9 mouse cellular contexts compared by ENCODE assay signal in the genomic region with DNA sequence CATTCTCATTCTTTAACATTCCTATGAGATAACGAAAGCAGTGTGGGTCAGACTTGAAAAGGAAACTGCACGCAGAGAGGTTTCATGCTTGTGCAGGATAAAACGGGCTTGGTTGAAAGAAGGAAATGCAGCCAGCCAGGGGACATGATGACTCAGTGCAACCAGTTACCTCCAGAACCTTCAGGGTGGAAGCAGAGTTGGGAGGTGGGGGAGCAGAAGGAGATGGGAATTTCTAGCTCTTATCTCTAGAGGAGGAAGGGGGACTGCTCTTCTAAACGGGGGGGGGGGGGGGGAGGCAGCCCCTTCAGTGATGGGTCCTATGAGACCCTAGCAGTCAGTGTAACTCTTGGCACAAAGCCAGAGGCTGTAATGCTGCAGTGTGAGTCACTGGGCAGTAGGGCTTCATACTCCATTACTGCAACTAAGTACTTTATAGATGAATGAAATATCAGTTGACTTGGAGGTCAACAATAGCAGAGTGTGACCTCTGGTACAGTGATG. TPM values are rescaled to one million over a fixed set of nuclear protein-coding genes. Genes with fewer than 3 reads are reported as not detected.
DNase-seq lines count a peak whose midpoint lies in the region; ATAC-seq and TF ChIP-seq lines count a peak whose summit lies in the region.
"Had no signal": no experiment of that assay in that cellular context is flagged by ENCODE, and none has a peak within 500 bp of the region (broad histone marks: within the 10 kb centered on the region; RNA-seq: fewer than 3 reads in every experiment).

No protein-coding gene starts in this region.

- H3K9ac ChIP-seq in hindbrain, embryonic 13.5 days = no peak overlapping the region
- no peak overlapping the region for H3K9ac ChIP-seq in hindbrain, embryonic 12.5 days
- peak overlapping the region; percentile 53 for H3K9ac ChIP-seq in MEL (ENCODE audit: control insufficient read depth, low read depth, low read length, poor library complexity, severe bottlenecking)
- no peak overlapping the region for H3K9ac ChIP-seq in kidney, embryonic 14.5 days (ENCODE audit: low read depth, low read length)

- H3K4me3 ChIP-seq in hindbrain, embryonic 13.5 days = no peak overlapping the region
- H3K4me3 ChIP-seq in hindbrain, embryonic 12.5 days = no peak overlapping the region
- H3K4me3 ChIP-seq in MEL (ENCODE audit: control insufficient read depth in 1 of 2, insufficient read depth in 1 of 2, low read depth in 2 of 2, low read length in 2 of 2) = peak overlapping the region; percentile 51 to 58
- H3K4me3 ChIP-seq in kidney, embryonic 14.5 days (ENCODE audit: low read length) = no peak overlapping the region

- H3K27me3 ChIP-seq in hindbrain, embryonic 13.5 days = no peaks in the 10 kb centered on the region
- no peaks in the 10 kb centered on the region for H3K27me3 ChIP-seq in hindbrain, embryonic 12.5 days
- H3K27me3 ChIP-seq in MEL (ENCODE audit: control insufficient read depth in 1 of 2, insufficient read depth in 2 of 2, low read length in 2 of 2) = peaks cover 0 to 3% of the 10 kb centered on the region in 2 experiments; a peak in 3 of 4 replicates
- H3K27me3 ChIP-seq in kidney, embryonic 14.5 days (ENCODE audit: control insufficient read depth, insufficient read depth, low read length) = no peaks in the 10 kb centered on the region

- 0 out of 2 replicates have a peak, but pooled peaks have one; percentile 54 for ATAC-seq in hindbrain, embryonic 13.5 days (ENCODE audit: low FRiP score)
- ATAC-seq in hindbrain, embryonic 12.5 days (ENCODE audit: low FRiP score) = no peak
- ATAC-seq in kidney, embryonic 14.5 days (ENCODE audit: low FRiP score, low TSS enrichment) = peak; percentile 57; the same call in 1 of the 2 replicates
- no peak for ATAC-seq in erythroblast, adult 5-6 weeks (replicated peaks; ENCODE audit: low FRiP score, poor library complexity, severe bottlenecking)

- peak in 1 of 2 experiments; percentile 2; a peak in 1 of 4 replicates for TF ChIP-seq EP300 in MEL (IDR thresholded peaks at IDR 0.05; ENCODE audit: low read depth in 1 of 2, low read length in 2 of 2)

- H3K36me3 ChIP-seq in hindbrain, embryonic 13.5 days = no peaks in the 10 kb centered on the region
- H3K36me3 ChIP-seq in hindbrain, embryonic 12.5 days = no peaks in the 10 kb centered on the region
- peaks cover 0 to 13% of the 10 kb centered on the region in 2 experiments; a peak in 2 of 4 replicates for H3K36me3 ChIP-seq in MEL (ENCODE audit: control insufficient read depth in 1 of 2, insufficient read depth in 2 of 2, low read length in 2 of 2)
- no peaks in the 10 kb centered on the region for H3K36me3 ChIP-seq in kidney, embryonic 14.5 days (ENCODE audit: control insufficient read depth, insufficient read depth, low read length)

- H3K4me2 ChIP-seq in hindbrain, embryonic 13.5 days = no peak overlapping the region
- H3K4me2 ChIP-seq in hindbrain, embryonic 12.5 days (replicated peaks) = no peak overlapping the region
- no peak overlapping the region for H3K4me2 ChIP-seq in kidney, embryonic 14.5 days (replicated peaks; ENCODE audit: low read depth, low read length)

- 61% methylated on average over 4 of the region's 4 CpGs for WGBS in hindbrain, embryonic 13.5 days
- 60% methylated on average over 3 of the region's 4 CpGs for WGBS in hindbrain, embryonic 12.5 days
- 33% methylated on average over 4 of the region's 4 CpGs for WGBS in kidney, embryonic 14.5 days

- DNase-seq in MEL (ENCODE audit: low read depth, low spot score) = peak; percentile 81
- peak; percentile 97 for DNase-seq in heart, adult 11 months
- peak; percentile 68 for DNase-seq in lung, postnatal 36 days
- DNase-seq in frontal cortex, postnatal 36 days (ENCODE audit: low spot score in 2 of 2) = no peak

- no peak for TF ChIP-seq CTCF in MEL (IDR thresholded peaks at IDR 0.05 in 2 of 3, conservative IDR thresholded peaks at IDR 0.05 in 1 of 3; ENCODE audit: control insufficient read depth in 1 of 3, insufficient read depth in 1 of 3, low read depth in 2 of 3, low read length in 3 of 3, poor library complexity in 1 of 3, severe bottlenecking in 1 of 3)

- no peak for TF ChIP-seq RAD21 in MEL (IDR thresholded peaks at IDR 0.05; ENCODE audit: low read depth, low read length)

- H3K4me1 ChIP-seq in hindbrain, embryonic 13.5 days (replicated peaks) = no peaks in the 10 kb centered on the region
- peaks cover 2% of the 10 kb centered on the region; the same call in 1 of the 2 replicates for H3K4me1 ChIP-seq in hindbrain, embryonic 12.5 days
- peaks cover 0 to 17% of the 10 kb centered on the region in 2 experiments; a peak in 2 of 4 replicates for H3K4me1 ChIP-seq in MEL (ENCODE audit: control insufficient read depth in 1 of 2, insufficient read depth in 2 of 2, low read length in 2 of 2)
- no peaks in the 10 kb centered on the region; the same call in 1 of the 2 replicates for H3K4me1 ChIP-seq in kidney, embryonic 14.5 days (ENCODE audit: control insufficient read depth, insufficient read depth, low read length)

- H3K79me2 ChIP-seq in MEL (ENCODE audit: control insufficient read depth, insufficient read depth, low read length, poor library complexity) = no peaks in the 10 kb centered on the region

- no peaks in the 10 kb centered on the region for H3K9me3 ChIP-seq in hindbrain, embryonic 13.5 days
- H3K9me3 ChIP-seq in hindbrain, embryonic 12.5 days (replicated peaks) = no peaks in the 10 kb centered on the region
- H3K9me3 ChIP-seq in MEL (replicated peaks; ENCODE audit: insufficient read depth, low read length) = no peaks in the 10 kb centered on the region
- no peaks in the 10 kb centered on the region for H3K9me3 ChIP-seq in kidney, embryonic 14.5 days (ENCODE audit: control insufficient read depth, low read length)

- H3K27ac ChIP-seq in hindbrain, embryonic 13.5 days = no peak overlapping the region
- no peak overlapping the region for H3K27ac ChIP-seq in hindbrain, embryonic 12.5 days
- peak overlapping the region; percentile 82 for H3K27ac ChIP-seq in MEL (ENCODE audit: control insufficient read depth, low read depth, low read length)
- H3K27ac ChIP-seq in kidney, embryonic 14.5 days (ENCODE audit: low read depth, low read length) = no peak overlapping the region

- no peak for TF ChIP-seq POLR2A in MEL (IDR thresholded peaks at IDR 0.05; ENCODE audit: control insufficient read depth in 1 of 2, insufficient read depth in 1 of 2, low read depth in 1 of 2, low read length in 2 of 2, poor library complexity in 1 of 2)

TF ChIP-seq in MEL, 35 proteins besides CTCF, POLR2A, EP300 and RAD21:
- TF ChIP-seq NELFE (IDR thresholded peaks at IDR 0.05; ENCODE audit: low read depth, low read length) = no peak
- TF ChIP-seq TAL1 (IDR thresholded peaks at IDR 0.05; ENCODE audit: low read length) = no peak
- no peak for TF ChIP-seq TCF12 (IDR thresholded peaks at IDR 0.05; ENCODE audit: low read depth, low read length)
- TF ChIP-seq TBP (IDR thresholded peaks at IDR 0.05; ENCODE audit: low read depth, low read length) = 0 out of 2 replicates have a peak, but pooled peaks have one; percentile 21
- no peak for TF ChIP-seq MYB (IDR thresholded peaks at IDR 0.05; ENCODE audit: low read depth, low read length)
- no peak for TF ChIP-seq ZKSCAN1 (IDR thresholded peaks at IDR 0.05; ENCODE audit: low read depth, low read length)

RNA-seq across cellular contexts. Expression of gene Ifnb1, which starts 6.8 kb away (rescaled TPM):
- polyA plus RNA-seq in hindbrain, embryonic 13.5 days (2015; fragmentation: Nextera tagmentation; extraction: Ambion mirVana) = not detected in 2 replicates
- not detected in 2 replicates for polyA plus RNA-seq in hindbrain, embryonic 12.5 days (2016; fragmentation: Nextera tagmentation; extraction: Ambion mirVana)
- total RNA-seq in MEL (2012; rRNA removed) = not detected in 2 replicates
- polyA plus RNA-seq in MEL (2012; ENCODE audit: insufficient read depth in 1 of 2, insufficient read length in 2 of 2, low read depth in 1 of 2, low replicate concordance in 2 of 2, missing spikeins in 1 of 2) = not detected
- not detected in 2 replicates for polyA plus RNA-seq in kidney, embryonic 14.5 days (2014; fragmentation: Nextera tagmentation; extraction: Ambion mirVana)
- total RNA-seq in erythroblast, adult 5-6 weeks (2015; ENCODE audit: low replicate concordance) = not detected in 2 replicates
- total RNA-seq in erythroblast, adult 5-6 weeks (2017; ENCODE audit: low replicate concordance) = not detected in 2 replicates
- polyA plus RNA-seq: limb, embryonic 11.5 days had no signal

RNA-seq across cellular contexts. Expression of gene Ifna15, which starts 42.3 kb away (rescaled TPM):
- polyA plus RNA-seq in hindbrain, embryonic 13.5 days (2015; fragmentation: Nextera tagmentation; extraction: Ambion mirVana) = not detected in 2 replicates
- polyA plus RNA-seq in hindbrain, embryonic 12.5 days (2016; fragmentation: Nextera tagmentation; extraction: Ambion mirVana) = not detected in 2 replicates
- total RNA-seq in MEL (2012; rRNA removed) = not detected in 2 replicates
- polyA plus RNA-seq in MEL (2012; ENCODE audit: insufficient read depth in 1 of 2, insufficient read length in 2 of 2, low read depth in 1 of 2, low replicate concordance in 2 of 2, missing spikeins in 1 of 2) = not detected
- not detected in 2 replicates for polyA plus RNA-seq in kidney, embryonic 14.5 days (2014; fragmentation: Nextera tagmentation; extraction: Ambion mirVana)
- total RNA-seq in erythroblast, adult 5-6 weeks (2015; ENCODE audit: low replicate concordance) = not detected in 2 replicates
- total RNA-seq in erythroblast, adult 5-6 weeks (2017; ENCODE audit: low replicate concordance) = not detected in 2 replicates
- polyA plus RNA-seq: limb, embryonic 11.5 days had no signal

RNA-seq across cellular contexts. Expression of gene Ifna14, which starts 55.8 kb away (rescaled TPM):
- not detected in 2 replicates for polyA plus RNA-seq in hindbrain, embryonic 13.5 days (2015; fragmentation: Nextera tagmentation; extraction: Ambion mirVana)
- not detected in 2 replicates for polyA plus RNA-seq in hindbrain, embryonic 12.5 days (2016; fragmentation: Nextera tagmentation; extraction: Ambion mirVana)
- not detected in 2 replicates for total RNA-seq in MEL (2012; rRNA removed)
- not detected for polyA plus RNA-seq in MEL (2012; ENCODE audit: insufficient read depth in 1 of 2, insufficient read length in 2 of 2, low read depth in 1 of 2, low replicate concordance in 2 of 2, missing spikeins in 1 of 2)
- polyA plus RNA-seq in kidney, embryonic 14.5 days (2014; fragmentation: Nextera tagmentation; extraction: Ambion mirVana) = not detected in 2 replicates
- not detected in 2 replicates for total RNA-seq in erythroblast, adult 5-6 weeks (2015; ENCODE audit: low replicate concordance)
- not detected in 2 replicates for total RNA-seq in erythroblast, adult 5-6 weeks (2017; ENCODE audit: low replicate concordance)
- polyA plus RNA-seq: limb, embryonic 11.5 days had no signal

Comparison
In these comparisons a context has a peak if more than half of its experiments do, and no peak if none do; other contexts are left out.
1. ATAC-seq: peak in hindbrain, embryonic 13.5 days (single experiment) and kidney, embryonic 14.5 days (single experiment); none in hindbrain, embryonic 12.5 days (single experiment) and erythroblast, adult 5-6 weeks (single experiment).
2. H3K4me3 ChIP-seq: peak in MEL (2 of 2); none in hindbrain, embryonic 13.5 days (single experiment), hindbrain, embryonic 12.5 days (single experiment) and kidney, embryonic 14.5 days (single experiment).
3. DNase-seq: peak in MEL (single experiment), heart, adult 11 months (single experiment) and lung, postnatal 36 days (single experiment); none in frontal cortex, postnatal 36 days (0 of 2).